Mouse (Mus musculus): ENCODE results near the gene Megf8. TPM values are rescaled to one million over a fixed set of nuclear protein-coding genes. Genes with fewer than 3 reads are reported as not detected.

Megf8 gene
- polyA plus RNA-seq, 1 experiment from 2014 or later = 1.2 TPM

GRCm38 (mm10) chr7:25380392-25381283, 63.7 kb downstream of the Megf8 start:
- ATAC-seq (ENCODE audit: low read depth) = peak; percentile 68
- DNase-seq = peak; percentile 47
- Histone ChIP-seq H3K9ac (peak overlapping the region; percentile 64; the same call in 1 of the 2 replicates), H3K4me2 (peak overlapping the region; percentile 81), H3K27ac (no peak overlapping the region), H3K9me3 (replicated peaks) (no peaks in the 10 kb centered on the region), H3K4me1 (replicated peaks) (peaks cover 44% of the 10 kb centered on the region), H3K36me3 (peaks cover 16% of the 10 kb centered on the region; the same call in 1 of the 2 replicates), H3K4me3 (replicated peaks) (peak overlapping the region; percentile 56; the same call in 1 of the 2 replicates), H3K27me3 (0 out of 2 replicates have a peak, but pooled peaks cover 3% of the 10 kb centered on the region)
- WGBS (ENCODE audit: insufficient replicate concordance) = 39% methylated on average over 18 of the region's 18 CpGs

GRCm38 (mm10) chr7:25381284-25381680, 64.3 kb downstream of the Megf8 start:
- DNase-seq = no peak
- H3K36me3 ChIP-seq = peaks cover 16% of the 10 kb centered on the region; the same call in 1 of the 2 replicates
- H3K4me1 ChIP-seq (replicated peaks) = peaks cover 51% of the 10 kb centered on the region
- 54% methylated on average over 3 of the region's 3 CpGs for WGBS (ENCODE audit: insufficient replicate concordance)
- no peaks in the 10 kb centered on the region for H3K9me3 ChIP-seq (replicated peaks)
- ATAC-seq (ENCODE audit: low read depth) = no peak
- H3K4me2 ChIP-seq = no peak overlapping the region
- no peak overlapping the region for H3K9ac ChIP-seq
- H3K27me3 ChIP-seq = 0 out of 2 replicates have a peak, but pooled peaks cover 3% of the 10 kb centered on the region
- H3K4me3 ChIP-seq (replicated peaks) = no peak overlapping the region
- no peak overlapping the region for H3K27ac ChIP-seq

GRCm38 (mm10) chr7:25382541-25382940, 65.6 kb downstream of the Megf8 start:
- Histone ChIP-seq H3K4me3 (replicated peaks) (no peak overlapping the region), H3K27me3 (0 out of 2 replicates have a peak, but pooled peaks cover 3% of the 10 kb centered on the region), H3K4me2 (no peak overlapping the region), H3K4me1 (replicated peaks) (peaks cover 55% of the 10 kb centered on the region), H3K9me3 (replicated peaks) (no peaks in the 10 kb centered on the region), H3K27ac (no peak overlapping the region), H3K9ac (no peak overlapping the region), H3K36me3 (peaks cover 17% of the 10 kb centered on the region; the same call in 1 of the 2 replicates)
- no peak for DNase-seq
- no peak for ATAC-seq (ENCODE audit: low read depth)

- no peaks in the 10 kb centered on the region for H3K9me3 ChIP-seq (replicated peaks)
These were observed 66.4 kb downstream of the Megf8 start for GRCm38 (mm10) chr7:25383385-25383784.

GRCm38 (mm10) chr7:25383891-25384290, 66.9 kb downstream of the Megf8 start:
- WGBS (ENCODE audit: insufficient replicate concordance) = 66% methylated on average over 4 of the region's 4 CpGs
- Histone ChIP-seq H3K9me3 (replicated peaks) (no peaks in the 10 kb centered on the region), H3K27me3 (no peaks in the 10 kb centered on the region), H3K36me3 (peaks cover 21% of the 10 kb centered on the region; the same call in 1 of the 2 replicates), H3K4me3 (replicated peaks) (no peak overlapping the region), H3K4me1 (replicated peaks) (peaks cover 59% of the 10 kb centered on the region), H3K4me2 (no peak overlapping the region), H3K9ac (no peak overlapping the region), H3K27ac (no peak overlapping the region)
- DNase-seq (no peak), ATAC-seq (ENCODE audit: low read depth) (no peak)

More at GRCm38 (mm10) chr7:25383385-25383784, 66.4 kb downstream of the Megf8 start:
- Histone ChIP-seq H3K27ac (no peak overlapping the region), H3K9ac (no peak overlapping the region), H3K4me2 (no peak overlapping the region), H3K4me1 (replicated peaks) (peaks cover 56% of the 10 kb centered on the region), H3K27me3 (no peaks in the 10 kb centered on the region), H3K36me3 (peaks cover 21% of the 10 kb centered on the region; the same call in 1 of the 2 replicates), H3K4me3 (replicated peaks) (no peak overlapping the region)
- 72% methylated on average over 7 of the region's 7 CpGs for WGBS (ENCODE audit: insufficient replicate concordance)
- ATAC-seq (ENCODE audit: low read depth) (no peak), DNase-seq (no peak)

- 70% methylated on average over 13 of the region's 13 CpGs for WGBS (ENCODE audit: insufficient replicate concordance)
- Histone ChIP-seq H3K4me2 (no peak overlapping the region), H3K9ac (no peak overlapping the region), H3K36me3 (peaks cover 21% of the 10 kb centered on the region; the same call in 1 of the 2 replicates), H3K4me1 (replicated peaks) (peaks cover 59% of the 10 kb centered on the region), H3K27me3 (no peaks in the 10 kb centered on the region), H3K9me3 (replicated peaks) (no peaks in the 10 kb centered on the region), H3K27ac (no peak overlapping the region), H3K4me3 (replicated peaks) (no peak overlapping the region)
- DNase-seq (no peak), ATAC-seq (ENCODE audit: low read depth) (no peak)
These were observed 67.4 kb downstream of the Megf8 start for GRCm38 (mm10) chr7:25384318-25384717.

- no peak overlapping the region for H3K4me3 ChIP-seq (replicated peaks)
- 49% methylated on average over 9 of the region's 9 CpGs for WGBS (ENCODE audit: insufficient replicate concordance)
- no peaks in the 10 kb centered on the region for H3K9me3 ChIP-seq (replicated peaks)
- DNase-seq = no peak
- H3K36me3 ChIP-seq = peaks cover 21% of the 10 kb centered on the region; the same call in 1 of the 2 replicates
- no peak for ATAC-seq (ENCODE audit: low read depth)
- no peaks in the 10 kb centered on the region for H3K27me3 ChIP-seq
- H3K4me1 ChIP-seq (replicated peaks) = peaks cover 59% of the 10 kb centered on the region
- H3K27ac ChIP-seq = no peak overlapping the region
- H3K9ac ChIP-seq = no peak overlapping the region
- H3K4me2 ChIP-seq = no peak overlapping the region
These were observed 67.9 kb downstream of the Megf8 start for GRCm38 (mm10) chr7:25384818-25385217.

GRCm38 (mm10) chr7:25385259-25385658, 68.3 kb downstream of the Megf8 start:
- no peaks in the 10 kb centered on the region for H3K9me3 ChIP-seq (replicated peaks)
- H3K4me3 ChIP-seq (replicated peaks) = no peak overlapping the region
- WGBS (ENCODE audit: insufficient replicate concordance) = 81% methylated on average over 12 of the region's 12 CpGs
- ATAC-seq (ENCODE audit: low read depth) (no peak), DNase-seq (no peak)
- no peak overlapping the region for H3K4me2 ChIP-seq
- peak overlapping the region; percentile 61; the same call in 1 of the 2 replicates for H3K27ac ChIP-seq
- H3K36me3 ChIP-seq = peaks cover 21% of the 10 kb centered on the region; the same call in 1 of the 2 replicates
- peaks cover 59% of the 10 kb centered on the region for H3K4me1 ChIP-seq (replicated peaks)
- H3K27me3 ChIP-seq = no peaks in the 10 kb centered on the region
- H3K9ac ChIP-seq = no peak overlapping the region

- H3K9ac ChIP-seq = peak overlapping the region; percentile 30; the same call in 1 of the 2 replicates
- peaks cover 59% of the 10 kb centered on the region for H3K4me1 ChIP-seq (replicated peaks)
- H3K4me3 ChIP-seq (replicated peaks) = no peak overlapping the region
- peak overlapping the region; percentile 61 for H3K27ac ChIP-seq
- H3K27me3 ChIP-seq = no peaks in the 10 kb centered on the region
- H3K36me3 ChIP-seq = peaks cover 21% of the 10 kb centered on the region; the same call in 1 of the 2 replicates
- WGBS (ENCODE audit: insufficient replicate concordance) = 28% methylated on average over 12 of the region's 12 CpGs
- H3K4me2 ChIP-seq = peak overlapping the region; percentile 31
- ATAC-seq (ENCODE audit: low read depth) (peak; percentile 29; the same call in 1 of the 2 replicates), DNase-seq (no peak)
- H3K9me3 ChIP-seq (replicated peaks) = no peaks in the 10 kb centered on the region
These were observed 69.0 kb downstream of the Megf8 start for GRCm38 (mm10) chr7:25385850-25386555.

- DNase-seq = no peak
- no peak overlapping the region for H3K27ac ChIP-seq
- 90% methylated on average over 18 of the region's 18 CpGs for WGBS (ENCODE audit: insufficient replicate concordance)
- peaks cover 20% of the 10 kb centered on the region; the same call in 1 of the 2 replicates for H3K36me3 ChIP-seq
- H3K4me1 ChIP-seq (replicated peaks) = peaks cover 72% of the 10 kb centered on the region
- H3K9me3 ChIP-seq (replicated peaks) = no peaks in the 10 kb centered on the region
- H3K27me3 ChIP-seq = no peaks in the 10 kb centered on the region
- H3K4me2 ChIP-seq = no peak overlapping the region
- H3K4me3 ChIP-seq (replicated peaks) = no peak overlapping the region
- no peak for ATAC-seq (ENCODE audit: low read depth)
- H3K9ac ChIP-seq = no peak overlapping the region
These were observed 71.0 kb downstream of the Megf8 start for GRCm38 (mm10) chr7:25387811-25388440.

Data from liver, embryonic 13.5 days (tissue).